Mouse (Mus musculus): Measurements from ENCODE around the gene Clec12b.
"Not testable (repeated sequence)": the region's sequence is repeated elsewhere in the genome, so short reads cannot be mapped to it uniquely, and the experiment has no call there.

Clec12b gene

GRCm38 (mm10) chr6:129369374-129370132 lies 16.1 kb downstream of the Clec12b start:
- DNase-seq (ENCODE audit: low read depth), result no peak

GRCm38 (mm10) chr6:129365959-129366359 lies 19.7 kb downstream of the Clec12b start:
- DNase-seq (ENCODE audit: low read depth), result peak; percentile 78

- no peak for DNase-seq (ENCODE audit: low read depth)
Observed at GRCm38 (mm10) chr6:129363942-129364341, 21.7 kb downstream of the Clec12b start.

- no peak for DNase-seq (ENCODE audit: low read depth)
Observed at GRCm38 (mm10) chr6:129359515-129359914, 26.2 kb downstream of the Clec12b start.

GRCm38 (mm10) chr6:129356430-129356829 lies 29.2 kb downstream of the Clec12b start:
- no peak for DNase-seq (ENCODE audit: low read depth)

- peak; percentile 22 for DNase-seq (ENCODE audit: low read depth)
Observed at GRCm38 (mm10) chr6:129355774-129356173, 29.9 kb downstream of the Clec12b start.

GRCm38 (mm10) chr6:129351091-129351490 lies 34.6 kb downstream of the Clec12b start:
- DNase-seq (ENCODE audit: low read depth), result peak; percentile 16

GRCm38 (mm10) chr6:129349524-129350352 lies 35.9 kb downstream of the Clec12b start:
- DNase-seq (ENCODE audit: low read depth), result peak; percentile 17

- no peak for DNase-seq (ENCODE audit: low read depth)
Observed at GRCm38 (mm10) chr6:129344408-129344807, 41.3 kb downstream of the Clec12b start.

GRCm38 (mm10) chr6:129342391-129342790 lies 43.3 kb downstream of the Clec12b start, which contains the start of gene Clec12a:
Gene Clec12a (plus strand): TSS chr6:129342691.
- DNase-seq (ENCODE audit: low read depth), result not testable (repeated sequence)

GRCm38 (mm10) chr6:129337751-129338150 lies 47.9 kb downstream of the Clec12b start:
- DNase-seq (ENCODE audit: low read depth), result no peak

GRCm38 (mm10) chr6:129333674-129334078 lies 52.0 kb downstream of the Clec12b start:
- peak; percentile 88 for DNase-seq (ENCODE audit: low read depth)

GRCm38 (mm10) chr6:129331610-129332009 lies 54.1 kb downstream of the Clec12b start, which contains the start of gene 4922502D21Rik:
Gene 4922502D21Rik (minus strand): TSS chr6:129331796.
- DNase-seq (ENCODE audit: low read depth), result no peak

- DNase-seq (ENCODE audit: low read depth), result peak; percentile 38
Observed at GRCm38 (mm10) chr6:129326568-129327150, 59.0 kb downstream of the Clec12b start.

- peak; percentile 54 for DNase-seq (ENCODE audit: low read depth)
Observed at GRCm38 (mm10) chr6:129326016-129326415, 59.7 kb downstream of the Clec12b start.

Data from induced T-regulatory cell, adult 2 months (primary cell).